In the genomic region with DNA sequence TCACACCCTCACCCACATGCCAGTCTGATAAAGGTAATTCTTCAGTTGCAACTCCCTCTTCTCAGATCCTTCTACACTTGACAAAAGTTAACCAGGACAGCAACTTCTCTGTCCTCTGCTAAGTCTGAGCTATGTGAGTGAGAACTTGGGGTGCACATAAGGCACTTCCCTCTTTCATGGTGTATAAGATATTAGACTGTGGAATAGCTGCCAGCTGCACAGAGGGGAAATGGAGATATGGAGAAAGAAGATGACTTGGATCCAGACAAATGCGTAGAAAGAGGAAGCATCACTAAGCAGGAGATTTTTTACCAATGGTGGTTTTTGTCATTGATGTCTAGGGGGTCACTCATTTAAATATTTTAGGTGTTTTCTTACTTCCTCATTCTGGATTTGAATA, we compare ENCODE assay signal across 20 mouse cellular contexts.
"Had no signal": no experiment of that assay in that cellular context is flagged by ENCODE, and none has a peak within 500 bp of the region (broad histone marks: within the 10 kb centered on the region; RNA-seq: fewer than 3 reads in every experiment).

No protein-coding gene starts in this region.

- H3K9me3 ChIP-seq: intestine, embryonic 15.5 days; limb, embryonic 10.5 days; limb, embryonic 13.5 days; liver, embryonic 12.5 days; liver, embryonic 15.5 days; megakaryocyte, embryonic 14.5 days had no signal

- H3K27ac ChIP-seq: intestine, embryonic 15.5 days; limb, embryonic 10.5 days; limb, embryonic 13.5 days; liver, embryonic 12.5 days; liver, embryonic 15.5 days; stomach, postnatal 0 days had no signal

- DNase-seq: kidney, adult 11 months; kidney, adult 8-10 months; kidney, postnatal 25 days; liver; lung, adult 18-20 months; lung, postnatal 14 days; lung, postnatal 4 days; midbrain, embryonic 14.5 days; retina, postnatal 1 day; thymus, adult 2 months; thymus, postnatal 14 days; thymus, postnatal 4 days had no signal

- H3K4me2 ChIP-seq: intestine, embryonic 15.5 days; limb, embryonic 13.5 days; liver, embryonic 12.5 days; liver, embryonic 15.5 days; midbrain, embryonic 11.5 days had no signal

- ATAC-seq: intestine, embryonic 15.5 days; liver, embryonic 12.5 days had no signal

- H3K36me3 ChIP-seq: intestine, embryonic 15.5 days; limb, embryonic 10.5 days; limb, embryonic 13.5 days; liver, embryonic 12.5 days; liver, embryonic 15.5 days had no signal

- H3K9ac ChIP-seq: intestine, embryonic 15.5 days; limb, embryonic 13.5 days; liver, embryonic 12.5 days; liver, embryonic 15.5 days had no signal

- H3K4me3 ChIP-seq: intestine, embryonic 15.5 days; limb, embryonic 10.5 days; limb, embryonic 13.5 days; liver, embryonic 12.5 days; liver, embryonic 15.5 days; megakaryocyte, embryonic 14.5 days had no signal

- H3K4me1 ChIP-seq: intestine, embryonic 15.5 days; limb, embryonic 10.5 days; limb, embryonic 13.5 days; liver, embryonic 12.5 days; liver, embryonic 15.5 days had no signal

- H3K27me3 ChIP-seq: intestine, embryonic 15.5 days; limb, embryonic 13.5 days; liver, embryonic 12.5 days; liver, embryonic 15.5 days; megakaryocyte, embryonic 14.5 days had no signal
